Mouse (Mus musculus) left cerebral cortex, adult 2 months (tissue): ENCODE measurements around the gene Sox5. TPM values are rescaled to one million over a fixed set of nuclear protein-coding genes. Genes with fewer than 3 reads are reported as not detected.

ENCODE experiments used
- DNase-seq, 2 experiments: peaks; one replicate each; pipeline ENCODE4 v3.0.0; 2021 to 2022; ENCODE audit warnings: low spot score in 2 of 2, mixed read lengths in 1 of 2; ENCODE audit errors: extremely low spot score in 1 of 2
- H3K27ac ChIP-seq: fragments of 200-600 bp; 2 replicates; pipeline ENCODE4 v1.8.1; 2022
- H3K4me3 ChIP-seq: fragments of 200-600 bp; 2 replicates; pipeline ENCODE4 v1.8.1; 2022
- CTCF ChIP-seq: fragments of 200-600 bp; IDR thresholded peaks from 2 replicates; pipeline ENCODE4 v1.8.1; 2022; ENCODE audit warnings: antibody characterized with exemption, mild to moderate bottlenecking, moderate library complexity
- intact Hi-C: fragments of 180-260 bp; cut with DNase I; formaldehyde crosslinking; loops from one replicate; pipeline ENCODE4 v1.15.1; 2025
- total RNA-seq, 2 experiments: library from RNA; stranded (reverse); gene quantifications; 2 replicates each; pipeline ENCODE4 v1.2.3; 2021

Sox5 gene
- total RNA-seq, 2 experiments from 2014 or later = 61.5 to 63.3 TPM

DNA sequence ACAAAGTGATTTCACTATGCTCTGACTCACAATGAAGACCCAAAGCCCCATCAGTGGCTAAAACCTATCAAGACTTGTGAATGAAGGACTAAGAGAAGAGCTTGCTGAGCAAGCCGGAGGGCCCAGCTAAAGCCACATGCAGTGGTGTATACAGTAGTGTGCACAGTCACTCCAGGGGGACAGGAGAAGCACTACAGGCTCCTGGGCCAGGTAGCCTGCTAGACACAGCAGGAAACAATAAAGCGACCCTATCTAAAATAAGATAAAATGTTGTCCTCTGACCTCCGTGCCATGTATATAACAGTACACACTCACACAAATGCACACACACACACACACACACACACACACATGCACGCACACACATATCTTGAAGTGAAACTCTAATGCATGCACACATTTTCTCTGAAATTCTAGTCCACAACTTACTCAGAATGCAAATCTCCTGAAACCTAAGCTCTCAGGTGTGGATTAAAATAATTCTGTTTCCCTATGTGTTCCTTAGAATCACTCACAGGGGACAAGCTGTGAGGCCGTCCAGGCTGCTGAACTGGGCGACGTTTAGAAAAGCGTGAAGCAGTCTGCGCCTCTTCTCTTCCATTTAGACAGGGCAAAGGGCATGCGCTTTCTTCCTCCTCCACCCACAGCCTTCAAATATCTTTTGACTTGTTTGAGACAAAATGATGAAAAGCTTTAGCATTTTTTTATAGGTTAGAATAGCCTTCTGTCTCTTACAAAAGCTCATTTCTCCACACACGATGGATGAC lies 197.5 kb downstream of the Sox5 start:
- no peak overlapping the region for H3K27ac ChIP-seq
- TF ChIP-seq CTCF = no peak
- intact Hi-C loops = no loop called here
- no peak for DNase-seq
- H3K4me3 ChIP-seq = no peak overlapping the region

GRCm38 (mm10) chr6:144579301-144579700 lies 202.5 kb downstream of the Sox5 start:
- DNase-seq = no peak
- TF ChIP-seq CTCF = no peak
- no peak overlapping the region for H3K4me3 ChIP-seq
- intact Hi-C loops = no loop called here
- no peak overlapping the region for H3K27ac ChIP-seq

DNA sequence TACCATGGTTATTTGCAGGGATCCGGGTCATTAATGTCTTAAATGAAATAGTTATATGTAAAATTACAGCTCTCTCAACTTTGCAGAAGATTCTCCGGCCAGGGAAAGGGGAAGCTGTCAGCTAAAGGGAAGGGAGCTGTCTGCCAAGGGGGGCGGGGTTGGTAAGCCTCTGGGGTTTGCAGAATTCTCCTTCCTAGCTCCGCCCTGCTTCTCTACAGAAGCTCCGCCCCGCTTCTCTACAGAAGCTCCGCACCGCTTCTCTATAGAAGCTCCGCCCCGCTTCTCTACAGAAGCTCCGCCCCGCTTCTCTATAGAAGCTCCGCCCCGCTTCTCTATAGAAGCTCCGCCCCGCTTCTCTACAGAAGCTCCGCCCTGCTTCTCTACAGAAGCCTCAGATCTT lies 210.9 kb downstream of the Sox5 start:
- H3K4me3 ChIP-seq = no peak overlapping the region
- no peak overlapping the region for H3K27ac ChIP-seq
- intact Hi-C loops = no loop called here
- no peak for TF ChIP-seq CTCF
- no peak for DNase-seq

DNA sequence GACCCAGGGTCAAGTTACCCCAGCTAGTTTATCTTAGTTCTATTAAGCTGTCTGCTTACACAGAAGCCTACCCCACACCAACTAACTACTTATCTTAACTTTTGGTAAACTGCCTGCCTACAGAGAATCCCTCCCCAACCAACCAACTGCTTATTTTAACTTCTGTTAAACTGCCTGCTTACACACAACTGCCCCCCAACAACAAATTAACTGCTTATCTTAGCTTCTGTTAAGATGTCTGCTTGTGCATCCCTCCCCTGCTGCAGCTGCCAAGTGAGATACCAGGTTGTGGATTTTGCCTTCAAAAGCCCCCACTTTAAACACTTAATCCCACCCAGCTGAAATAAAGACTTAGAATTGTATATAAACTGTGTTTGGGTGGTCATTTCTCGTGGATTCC lies 215.9 kb downstream of the Sox5 start:
- Histone ChIP-seq H3K27ac (no peak overlapping the region), H3K4me3 (no peak overlapping the region)
- no peak for DNase-seq
- TF ChIP-seq CTCF = no peak
- intact Hi-C loops = no loop called here

DNA sequence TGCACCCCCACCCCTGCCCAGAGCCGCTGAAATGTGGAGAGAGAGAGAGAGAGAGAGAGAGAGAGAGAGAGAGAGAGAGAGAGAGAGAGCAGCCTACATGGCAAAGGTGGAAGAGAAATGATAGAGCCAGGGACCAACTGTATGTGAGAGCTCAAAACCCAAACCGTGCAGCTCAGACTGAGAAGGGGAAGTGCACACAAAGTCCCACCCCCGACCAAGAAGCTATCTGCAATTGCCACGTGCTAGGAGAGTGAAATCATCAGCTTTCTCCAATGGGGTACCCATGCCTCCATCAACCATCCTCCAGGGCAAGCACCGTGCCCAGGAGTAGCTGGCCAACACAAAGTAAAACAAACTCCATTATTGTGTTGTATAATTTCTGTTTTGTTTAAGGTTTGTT lies 220.1 kb downstream of the Sox5 start:
- TF ChIP-seq CTCF = no peak

DNA sequence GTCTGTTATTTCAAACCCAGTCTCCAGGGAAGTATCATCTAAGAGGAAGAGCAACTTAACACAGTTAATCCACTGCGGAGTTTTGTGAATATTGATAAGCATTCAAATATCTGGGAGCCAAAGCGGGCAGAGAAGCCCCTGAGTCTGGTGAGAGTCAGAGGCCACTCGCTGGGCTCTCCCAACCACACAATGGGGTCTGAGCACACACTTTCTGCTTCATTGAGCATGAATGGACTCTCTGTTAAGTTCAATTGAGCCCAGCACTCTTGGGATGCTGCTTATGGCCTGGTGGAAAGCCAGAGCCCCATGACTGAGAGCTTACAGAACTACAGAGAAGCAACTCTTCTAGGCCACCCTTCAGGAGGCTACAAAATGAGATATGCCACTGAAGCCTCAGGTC lies 221.6 kb downstream of the Sox5 start:
- TF ChIP-seq CTCF = no peak
- H3K27ac ChIP-seq = no peak overlapping the region
- H3K4me3 ChIP-seq = no peak overlapping the region
- DNase-seq = no peak
- intact Hi-C loops = no loop called here

More for the DNA sequence above, 220.1 kb downstream of the Sox5 start:
- Histone ChIP-seq H3K4me3 (no peak overlapping the region), H3K27ac (no peak overlapping the region)
- intact Hi-C loops = no loop called here
- DNase-seq = no peak

- DNase-seq = no peak
- H3K27ac ChIP-seq = no peak overlapping the region
- intact Hi-C loops = no loop called here
- no peak overlapping the region for H3K4me3 ChIP-seq
- TF ChIP-seq CTCF = no peak
Measured at GRCm38 (mm10) chr6:144553476-144553875, 228.3 kb downstream of the Sox5 start.

DNA sequence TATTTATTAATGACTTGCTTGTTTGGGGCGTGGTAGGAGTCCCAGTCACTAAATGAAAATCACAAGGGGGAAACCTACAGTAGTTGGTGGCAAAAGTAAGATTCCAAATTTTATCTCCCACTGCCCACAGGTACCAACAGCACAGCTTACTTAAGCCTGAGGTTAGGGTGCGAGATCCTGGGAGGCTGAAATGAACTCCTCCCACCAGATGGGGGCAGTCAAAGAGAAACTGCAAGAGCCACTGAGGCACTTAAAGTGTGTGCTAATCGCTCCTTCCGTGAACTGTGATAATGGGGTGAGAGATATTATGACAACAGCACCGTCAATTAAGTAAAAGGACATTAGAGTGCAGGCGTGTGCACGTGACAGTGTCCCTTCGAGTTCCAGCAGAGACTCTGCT lies 232.8 kb downstream of the Sox5 start:
- no peak overlapping the region for H3K27ac ChIP-seq
- no peak for DNase-seq
- no peak; the same call in 1 of the 2 replicates for TF ChIP-seq CTCF
- no peak overlapping the region for H3K4me3 ChIP-seq
- intact Hi-C loops = no loop called here

DNA sequence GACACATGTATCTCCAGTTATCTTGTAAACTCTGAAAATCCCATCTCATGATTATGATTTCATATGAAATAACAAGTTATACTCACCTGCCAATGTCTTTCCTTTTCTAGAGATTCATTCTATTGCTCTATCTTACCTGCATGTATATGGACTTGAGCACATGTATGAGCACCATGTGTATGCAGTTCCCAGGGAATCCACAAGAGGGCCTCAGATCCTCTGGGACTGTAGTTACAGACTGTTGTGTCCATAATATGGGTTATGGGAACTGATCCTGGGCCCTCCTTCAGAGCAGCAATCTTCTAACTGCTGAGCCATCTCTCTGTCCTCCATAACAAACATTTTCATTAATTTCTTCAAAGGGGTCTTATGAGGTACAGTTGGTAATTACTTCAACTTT lies 234.6 kb downstream of the Sox5 start:
- intact Hi-C loops = no loop called here
- Histone ChIP-seq H3K27ac (no peak overlapping the region), H3K4me3 (no peak overlapping the region)
- TF ChIP-seq CTCF = no peak; the same call in none of the 2 replicates
- no peak for DNase-seq

DNA sequence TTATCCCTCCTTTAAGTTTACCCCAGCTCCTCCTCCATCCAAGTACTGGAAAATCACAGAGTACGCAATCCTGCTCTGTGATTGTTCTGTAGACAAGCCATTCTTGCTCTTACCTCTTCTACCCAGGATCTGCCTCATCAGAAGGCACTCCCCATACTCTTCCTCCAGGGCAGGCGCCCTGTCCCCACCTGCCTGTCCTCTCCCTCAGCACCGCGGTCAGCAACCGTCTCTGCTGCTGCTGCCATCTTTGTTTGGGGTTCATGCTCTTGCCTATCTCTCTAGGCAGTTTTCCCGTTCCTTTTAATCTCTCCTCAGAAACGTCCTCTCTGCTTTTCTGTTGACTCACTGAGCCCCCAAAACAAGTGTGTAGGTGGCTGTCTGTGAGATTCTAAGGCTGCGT lies 236.2 kb downstream of the Sox5 start:
- Histone ChIP-seq H3K27ac (no peak overlapping the region), H3K4me3 (no peak overlapping the region)
- DNase-seq = no peak
- intact Hi-C loops = no loop called here
- no peak for TF ChIP-seq CTCF

GRCm38 (mm10) chr6:144541316-144541715 lies 240.5 kb downstream of the Sox5 start:
- intact Hi-C loops = no loop called here
- TF ChIP-seq CTCF = no peak
- DNase-seq = no peak
- H3K27ac ChIP-seq = no peak overlapping the region
- H3K4me3 ChIP-seq = no peak overlapping the region

DNA sequence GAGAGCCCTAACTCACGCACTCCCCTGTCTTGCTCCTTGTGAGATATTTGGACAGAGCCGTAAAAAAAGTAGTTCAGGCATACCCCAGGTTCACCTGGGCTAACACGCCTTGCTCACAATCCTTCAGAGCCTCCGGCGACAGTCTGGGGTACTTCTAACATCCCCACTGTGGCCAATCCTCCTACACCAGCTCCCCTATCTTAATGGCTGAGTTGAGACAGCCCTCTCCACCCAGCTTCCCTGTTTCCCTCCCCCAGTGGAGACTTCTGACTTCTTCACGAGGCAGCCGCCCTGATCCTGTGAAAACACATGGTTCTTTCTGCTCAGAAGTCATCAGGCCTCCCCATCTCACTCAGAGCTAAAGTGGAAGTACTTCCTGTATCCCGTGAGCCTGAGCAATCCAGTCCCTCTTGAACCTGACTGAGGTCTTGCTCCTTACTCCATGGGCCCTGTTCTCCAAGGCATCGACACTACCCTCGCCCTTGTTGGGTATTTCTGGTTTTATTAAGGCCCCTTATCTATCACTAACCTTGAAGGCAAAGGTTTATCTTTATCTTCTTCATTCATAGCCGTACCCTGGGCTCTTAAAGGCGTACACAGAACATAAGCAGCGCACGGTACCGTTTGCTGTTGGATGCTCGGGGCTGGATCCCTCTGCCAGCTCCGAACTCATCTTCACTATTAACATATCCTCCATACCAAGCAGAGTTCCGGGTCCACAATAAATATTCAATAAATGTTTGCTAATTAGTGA lies 242.2 kb downstream of the Sox5 start:
- no peak for TF ChIP-seq CTCF

DNA sequence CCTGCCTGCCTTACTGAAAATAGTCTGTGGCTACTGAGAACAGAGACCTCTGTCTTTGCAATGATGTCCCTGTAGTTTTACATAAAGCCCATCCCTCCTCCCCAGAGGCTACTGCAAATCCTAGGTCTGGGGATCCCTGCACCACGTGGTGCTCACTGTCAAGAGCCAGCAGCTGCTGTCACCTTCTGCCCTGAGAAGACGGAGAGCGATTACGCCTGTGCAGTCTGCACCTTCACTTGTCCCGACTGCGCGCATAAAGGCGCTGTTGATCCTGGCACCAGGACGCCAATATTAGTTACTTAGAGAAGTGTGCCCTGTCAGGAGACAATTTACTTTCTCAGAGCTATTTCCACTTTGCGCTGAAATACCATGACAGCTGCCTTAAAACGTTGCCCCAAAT lies 258.3 kb downstream of the Sox5 start:
- Histone ChIP-seq H3K4me3 (no peak overlapping the region), H3K27ac (no peak overlapping the region)
- no peak for DNase-seq
- TF ChIP-seq CTCF = no peak
- intact Hi-C loops = no loop called here

More for the DNA sequence above, 242.2 kb downstream of the Sox5 start:
- H3K27ac ChIP-seq = no peak overlapping the region
- no peak for DNase-seq
- intact Hi-C loops = no loop called here
- H3K4me3 ChIP-seq = no peak overlapping the region
